Mouse (Mus musculus) large intestine, adult 2 months (tissue): ENCODE data around the gene Fxn. TPM values are rescaled to one million over a fixed set of nuclear protein-coding genes. Genes with fewer than 3 reads are reported as not detected.

Experiments used
- polyA plus RNA-seq: library from polyadenylated mRNA; depleted of rRNA; stranded (reverse); fragments of >200 nt; gene quantifications from 2 replicates; pipeline ENCODE4 v1.2.3, GENCODE M21; 2012; rRNA removed

Fxn gene
- polyA plus RNA-seq, 1 experiment: 12.8 TPM

Other genes with a start within 250 kb of the Fxn start
- gene Fam189a2, start 249.6 kb downstream of the Fxn start, polyA plus RNA-seq: 6.0 and 10.2 TPM in 2 replicates
- 25.9 and 45.0 TPM in 2 replicates for gene Tjp2, start 55.6 kb downstream of the Fxn start, polyA plus RNA-seq
- gene Fam122a, start 196.8 kb upstream of the Fxn start, polyA plus RNA-seq: 14.1 and 17.0 TPM in 2 replicates